Mouse (Mus musculus): ENCODE results near the gene Dyrk4.

Gene Dyrk4

GRCm38 (mm10) chr6:126836628-126837027 lies 85.0 kb downstream of the Dyrk4 start:
- no peak for DNase-seq (ENCODE audit: inconsistent age in 2 of 2, low spot score in 1 of 2)
